Mouse (Mus musculus) CH12.LX (cell line): ENCODE data around the gene Ralgapa1. TPM values are rescaled to one million over a fixed set of nuclear protein-coding genes. Genes with fewer than 3 reads are reported as not detected.

Experiments used
- DNase-seq: peaks from one replicate; pipeline ENCODE4 v3.0.0-alpha.2; 2013; ENCODE audit errors: extremely low read depth
- H3K27ac ChIP-seq: 2 replicates; pipeline ENCODE4 v1.5.1; 2012; ENCODE audit warnings: low read depth, mild to moderate bottlenecking, control low read depth, moderate library complexity; ENCODE audit not compliant: insufficient read depth
- H3K27me3 ChIP-seq: replicated peaks from 2 replicates; pipeline ENCODE3; 2012; ENCODE audit warnings: inconsistent platforms
- H3K36me3 ChIP-seq, 2 experiments: replicated peaks in 1 of 2; 2 replicates each; pipeline versions ENCODE3 to v1.6.1; 2012; ENCODE audit warnings: inconsistent platforms in 1 of 2, low read length in 1 of 2, mild to moderate bottlenecking in 1 of 2, mixed read lengths in 1 of 2, moderate library complexity in 1 of 2; ENCODE audit not compliant: control insufficient read depth in 1 of 2, insufficient read depth in 1 of 2
- H3K4me1 ChIP-seq, 2 experiments: 2 replicates each; pipeline ENCODE4 v1.6.1; 2012; ENCODE audit warnings: inconsistent platforms in 1 of 2, moderate library complexity in 1 of 2; ENCODE audit not compliant: insufficient read depth in 2 of 2, control insufficient read depth in 1 of 2
- H3K4me2 ChIP-seq: 2 replicates; pipeline ENCODE4 v1.6.1; 2012; ENCODE audit warnings: low read depth, mild to moderate bottlenecking, control low read depth; ENCODE audit not compliant: poor library complexity, insufficient read depth, severe bottlenecking
- H3K4me3 ChIP-seq, 3 experiments: fragments of 150-350 bp in 1 of 3; sonication (generic) in 1 of 3; replicated peaks in 1 of 3; 2 replicates each; pipeline versions ENCODE3 to v1.5.1; 2011 to 2012; ENCODE audit warnings: low read depth in 2 of 3, low read length in 2 of 3, mild to moderate bottlenecking in 2 of 3, moderate library complexity in 2 of 3, control low read depth in 1 of 3, improper control_type of control experiment in 1 of 3, inconsistent platforms in 1 of 3, mixed read lengths in 1 of 3; ENCODE audit not compliant: poor library complexity in 1 of 3
- H3K79me2 ChIP-seq: replicated peaks from 2 replicates; pipeline ENCODE4 v1.6.1; 2012; ENCODE audit warnings: mild to moderate bottlenecking, moderate library complexity; ENCODE audit not compliant: control insufficient read depth, poor library complexity, insufficient read depth, severe bottlenecking; ENCODE audit errors: extremely low read depth
- H3K9ac ChIP-seq: 2 replicates; pipeline ENCODE4 v1.6.1; 2012; ENCODE audit warnings: low read depth, mild to moderate bottlenecking, control low read depth, moderate library complexity; ENCODE audit not compliant: insufficient read depth
- H3K9me3 ChIP-seq: replicated peaks from 2 replicates; pipeline ENCODE3; 2012; ENCODE audit warnings: low read length, inconsistent platforms, mixed read lengths
- BHLHE40 ChIP-seq: IDR thresholded peaks from 2 replicates; pipeline ENCODE4 v1.6.1; 2011; ENCODE audit warnings: mild to moderate bottlenecking, low read depth, low read length, improper control_type of control experiment
- CHD1 ChIP-seq: IDR thresholded peaks from 2 replicates; pipeline ENCODE4 v1.6.1; 2012; ENCODE audit warnings: low read depth, low read length, improper control_type of control experiment, inconsistent platforms
- CTCF ChIP-seq, 2 experiments: IDR thresholded peaks in 1 of 2; conservative IDR thresholded peaks in 1 of 2; 2 replicates each; pipeline ENCODE4 v1.5.1; 2011 to 2012; ENCODE audit warnings: low read depth in 2 of 2, low read length in 2 of 2, improper control_type of control experiment in 1 of 2, inconsistent platforms in 1 of 2, mild to moderate bottlenecking in 1 of 2, moderate library complexity in 1 of 2
- ELF1 ChIP-seq: IDR thresholded peaks from 2 replicates; pipeline ENCODE4 v1.6.1; 2014; ENCODE audit warnings: low read depth, mild to moderate bottlenecking, inconsistent platforms, low read length, improper control_type of control experiment
- ETS1 ChIP-seq: conservative IDR thresholded peaks from 2 replicates; pipeline ENCODE4 v1.6.1; 2012; ENCODE audit warnings: low read depth, mild to moderate bottlenecking, inconsistent platforms, low read length, improper control_type of control experiment, moderate library complexity
- HCFC1 ChIP-seq: IDR thresholded peaks from 2 replicates; pipeline ENCODE4 v1.6.1; 2012; ENCODE audit warnings: low read depth, mild to moderate bottlenecking, inconsistent platforms, low read length, improper control_type of control experiment
- IRF4 ChIP-seq: IDR thresholded peaks from 2 replicates; pipeline ENCODE4 v1.6.1; 2014; ENCODE audit warnings: low read depth, mild to moderate bottlenecking, inconsistent platforms, low read length, improper control_type of control experiment
- JUN ChIP-seq: IDR thresholded peaks from 2 replicates; pipeline ENCODE4 v1.6.1; 2011; ENCODE audit warnings: low read depth, mild to moderate bottlenecking, low read length, improper control_type of control experiment, moderate library complexity; ENCODE audit not compliant: insufficient read depth
- JUND ChIP-seq: conservative IDR thresholded peaks from 2 replicates; pipeline ENCODE4 v1.6.1; 2011; ENCODE audit warnings: low read depth, low read length, improper control_type of control experiment
- KAT2A ChIP-seq: IDR thresholded peaks from 2 replicates; pipeline ENCODE4 v1.6.1; 2012; ENCODE audit warnings: low read length, improper control_type of control experiment, inconsistent platforms; ENCODE audit not compliant: insufficient replicate concordance
- MAX ChIP-seq: IDR thresholded peaks from 2 replicates; pipeline ENCODE4 v1.6.1; 2011; ENCODE audit warnings: low read length, improper control_type of control experiment
- MAZ ChIP-seq: IDR thresholded peaks from 2 replicates; pipeline ENCODE4 v1.6.1; 2012; ENCODE audit warnings: low read depth, mild to moderate bottlenecking, inconsistent platforms, low read length, improper control_type of control experiment, moderate library complexity
- MXI1 ChIP-seq: IDR thresholded peaks from 2 replicates; pipeline ENCODE4 v1.6.1; 2011; ENCODE audit warnings: mild to moderate bottlenecking, low read depth, low read length, improper control_type of control experiment
- MYC ChIP-seq: IDR thresholded peaks from 2 replicates; pipeline ENCODE4 v1.6.1; 2011; ENCODE audit warnings: low read depth, mild to moderate bottlenecking, improper control_type of control experiment, low read length
- NELFE ChIP-seq: IDR thresholded peaks from 2 replicates; pipeline ENCODE4 v1.6.1; 2011; ENCODE audit warnings: low read depth, low read length, improper control_type of control experiment
- POLR2A ChIP-seq: IDR thresholded peaks from 2 replicates; pipeline ENCODE4 v1.6.1; 2011; ENCODE audit warnings: low read depth, mild to moderate bottlenecking, improper control_type of control experiment, low read length
- POLR2AphosphoS2 ChIP-seq: IDR thresholded peaks from 2 replicates; pipeline ENCODE4 v1.6.1; 2011; ENCODE audit warnings: low read depth, low read length, improper control_type of control experiment
- SIN3A ChIP-seq: IDR thresholded peaks from 2 replicates; pipeline ENCODE4 v1.6.1; 2012; ENCODE audit warnings: low read length, improper control_type of control experiment, inconsistent platforms
- TBP ChIP-seq: conservative IDR thresholded peaks from 2 replicates; pipeline ENCODE4 v1.6.1; 2011; ENCODE audit warnings: low read depth, low read length, improper control_type of control experiment
- UBTF ChIP-seq: IDR thresholded peaks from 2 replicates; pipeline ENCODE4 v1.6.1; 2012; ENCODE audit warnings: low read depth, mild to moderate bottlenecking, inconsistent platforms, low read length, improper control_type of control experiment, moderate library complexity
- USF1 ChIP-seq: IDR thresholded peaks from 2 replicates; pipeline ENCODE4 v1.6.1; 2014; ENCODE audit warnings: low read depth, mild to moderate bottlenecking, inconsistent platforms, low read length, improper control_type of control experiment
- USF2 ChIP-seq: conservative IDR thresholded peaks from 2 replicates; pipeline ENCODE4 v1.6.1; 2011; ENCODE audit warnings: low read depth, low read length, improper control_type of control experiment
- ZC3H11A ChIP-seq: IDR thresholded peaks from 2 replicates; pipeline ENCODE4 v1.6.1; 2012; ENCODE audit warnings: low read depth, mild to moderate bottlenecking, inconsistent platforms, low read length, improper control_type of control experiment
- ZKSCAN1 ChIP-seq: IDR thresholded peaks from 2 replicates; pipeline ENCODE4 v1.6.1; 2012; ENCODE audit warnings: low read depth, inconsistent platforms, low read length, improper control_type of control experiment, borderline replicate concordance
- ZMIZ1 ChIP-seq: IDR thresholded peaks from 2 replicates; pipeline ENCODE4 v1.6.1; 2012; ENCODE audit warnings: low read depth, mild to moderate bottlenecking, inconsistent platforms, low read length, improper control_type of control experiment
- ZNF384 ChIP-seq: IDR thresholded peaks from 2 replicates; pipeline ENCODE4 v1.6.1; 2012; ENCODE audit warnings: low read depth, low read length, improper control_type of control experiment, inconsistent platforms
- dilution Hi-C: fragments of 300-500 bp; cut with MboI; formaldehyde crosslinking; loops from 2 replicates; pipeline ENCODE4 v1.14.3; 2020; ENCODE audit warnings: low sequenced_read_pairs; ENCODE audit not compliant: extremely low pct_unique_long_range_greater_than_20kb, extremely low pct_ligation_motif_present
- in situ Hi-C: fragments of 300-500 bp; cut with MboI; formaldehyde crosslinking; loops from 3 replicates; pipeline ENCODE4 v1.14.3; 2019; ENCODE audit warnings: low sequenced_read_pairs, low pct_ligation_motif_present, low pct_unique_long_range_greater_than_20kb, mixed read lengths
- polyA plus RNA-seq: library from polyadenylated mRNA; unstranded; fragments of >175 nt; gene quantifications from 2 replicates; pipeline ENCODE4 v1.2.1, GENCODE M21; 2012; ENCODE audit warnings: low read depth; ENCODE audit not compliant: insufficient read length
- total RNA-seq, 2 experiments: library from RNA; depleted of rRNA; stranded (reverse); fragments of 300-350 nt in 1 of 2; fragments of >200 nt in 1 of 2; gene quantifications; 2 replicates each; pipeline ENCODE4 v1.2.3; 2012 to 2014

Ralgapa1 gene
- total and polyA plus RNA-seq, 3 experiments, result 10.3 to 24.4 (median 19.2) TPM

DNA sequence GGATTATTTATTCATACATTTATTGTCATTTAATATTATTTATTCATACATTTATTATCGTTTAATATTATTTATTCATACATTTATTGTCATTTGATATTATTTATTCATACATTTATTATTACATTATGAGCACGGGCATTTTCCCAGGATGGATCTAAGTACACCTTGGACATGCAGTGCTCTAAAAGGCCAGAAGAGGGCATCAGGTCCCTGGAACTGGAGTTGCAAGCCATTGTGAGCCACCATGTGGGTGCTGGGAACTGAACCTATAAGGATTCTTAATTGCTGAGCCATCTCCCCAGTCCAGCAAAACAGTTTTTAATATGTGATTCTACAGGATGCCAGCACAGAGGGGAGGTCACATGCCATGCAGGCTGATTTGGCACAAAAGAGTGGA lies 4.6 kb upstream of the Ralgapa1 start:
- Histone ChIP-seq H3K36me3 (no peaks in the 10 kb centered on the region), H3K9ac (no peak overlapping the region), H3K4me3 (no peak overlapping the region), H3K4me1 (no peaks in the 10 kb centered on the region), H3K4me2 (no peak overlapping the region), H3K9me3 (peaks cover 5% of the 10 kb centered on the region), H3K79me2 (no peaks in the 10 kb centered on the region), H3K27me3 (no peaks in the 10 kb centered on the region), H3K27ac (no peak overlapping the region)
- TF ChIP-seq CTCF (conservative IDR thresholded peaks at IDR 0.05 in 1 of 2, IDR thresholded peaks at IDR 0.05 in 1 of 2; ENCODE audit: low read depth in 2 of 2, low read length in 2 of 2), result peak in 1 of 2 experiments; percentile 12; a peak in 1 of 4 replicates
- no peak for TF ChIP-seq MXI1
- TF ChIP-seq ZNF384, result no peak
- in situ Hi-C loops (no loop called here), dilution Hi-C loops (no loop called here)
- no peak for DNase-seq

DNA sequence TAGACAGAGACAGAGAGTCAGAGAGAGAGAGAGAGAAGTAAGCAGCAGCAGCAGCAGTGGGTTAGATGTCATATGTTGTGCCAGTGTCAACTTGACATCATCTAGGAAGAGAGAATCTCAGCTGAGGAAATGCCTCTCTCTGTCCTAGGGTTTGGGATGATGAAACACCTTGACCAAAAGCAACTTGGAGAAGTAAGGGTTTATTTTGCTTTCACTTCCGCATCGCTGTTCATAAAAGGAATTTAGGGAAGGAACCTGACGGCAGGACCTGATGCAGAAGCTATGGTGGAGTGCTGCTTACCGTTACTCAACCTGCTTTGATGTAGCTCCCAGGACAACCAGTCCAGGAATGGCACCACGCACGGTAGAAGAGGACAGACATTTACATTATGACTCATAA lies 3.1 kb upstream of the Ralgapa1 start:
- DNase-seq, result no peak
- Histone ChIP-seq H3K4me2 (no peak overlapping the region), H3K9me3 (peaks cover 5% of the 10 kb centered on the region), H3K4me3 (no peak overlapping the region), H3K27me3 (no peaks in the 10 kb centered on the region), H3K4me1 (peaks cover under 1 to 7% of the 10 kb centered on the region in 2 experiments; a peak in 3 of 4 replicates), H3K9ac (no peak overlapping the region), H3K27ac (no peak overlapping the region), H3K79me2 (peaks cover 3% of the 10 kb centered on the region; the same call in 1 of the 2 replicates), H3K36me3 (no peaks in the 10 kb centered on the region)
- dilution Hi-C loops (no loop called here), in situ Hi-C loops (no loop called here)
- TF ChIP-seq ETS1 (no peak), KAT2A (no peak), HCFC1 (no peak), BHLHE40 (no peak), MAX (no peak), ELF1 (no peak), JUN (no peak), USF1 (no peak)
- TF ChIP-seq, all 38 proteins: peak for 0

DNA sequence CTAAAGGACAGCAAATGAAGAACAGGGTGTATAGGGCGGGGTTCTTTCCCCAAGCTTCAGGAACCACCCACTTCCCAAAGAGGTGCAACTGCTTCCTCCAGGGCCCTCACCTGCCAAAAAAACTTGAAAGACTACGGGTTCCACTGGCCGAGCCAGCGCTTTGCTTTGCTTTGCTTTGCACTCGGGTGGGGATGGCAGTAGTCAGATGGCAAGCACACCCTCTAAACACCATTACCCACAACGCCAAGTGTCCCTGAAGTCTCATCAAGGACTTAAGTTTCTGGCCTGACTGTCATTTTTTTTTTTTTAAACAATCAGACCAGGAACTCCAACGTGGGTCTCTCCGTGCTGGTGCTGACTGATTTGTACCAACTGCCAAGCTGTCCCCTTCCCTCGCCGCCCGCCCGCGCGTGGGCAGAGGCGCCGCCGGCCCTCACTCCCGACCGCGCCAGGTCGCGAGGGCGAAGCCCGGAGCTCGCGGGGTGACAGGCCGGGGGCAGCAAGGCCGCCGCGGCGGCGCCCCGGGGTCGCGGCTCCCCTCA lies 777 bp downstream of the Ralgapa1 start:
- Histone ChIP-seq H3K36me3 (peaks cover 0 to 2% of the 10 kb centered on the region in 2 experiments), H3K79me2 (peaks cover 14% of the 10 kb centered on the region), H3K4me3 (peak overlapping the region; percentile 73 to 92 (median 87)), H3K27ac (peak overlapping the region; percentile 61), H3K9ac (peak overlapping the region; percentile 72), H3K27me3 (no peaks in the 10 kb centered on the region), H3K4me1 (peaks cover 3 to 22% of the 10 kb centered on the region in 2 experiments; a peak in 3 of 4 replicates), H3K4me2 (peak overlapping the region; percentile 65), H3K9me3 (peaks cover 2% of the 10 kb centered on the region)
- in situ Hi-C loops, result no loop called here
- peak; percentile 43 for DNase-seq
- dilution Hi-C loops, result no loop called here
- TF ChIP-seq JUN (no peak), UBTF (no peak), HCFC1 (no peak), ZKSCAN1 (no peak), ETS1 (no peak), JUND (no peak), POLR2A (peak; percentile 39; the same call in 1 of the 2 replicates), ZMIZ1 (no peak), IRF4 (no peak), CTCF (conservative IDR thresholded peaks at IDR 0.05 in 1 of 2, IDR thresholded peaks at IDR 0.05 in 1 of 2; ENCODE audit: low read depth in 2 of 2, low read length in 2 of 2) (no peak), POLR2AphosphoS2 (no peak), TBP (0 out of 2 replicates have a peak, but pooled peaks have one; percentile 15), MAZ (no peak), MYC (no peak), CHD1 (no peak), NELFE (no peak), USF2 (no peak), ZC3H11A (no peak), BHLHE40 (no peak), SIN3A (peak; percentile 42; the same call in 1 of the 2 replicates)
